Mouse (Mus musculus): Measurements from ENCODE around the gene Timp3. TPM values are rescaled to one million over a fixed set of nuclear protein-coding genes. Genes with fewer than 3 reads are reported as not detected.

Timp3 gene
- total RNA-seq, 2 experiments from 2014 or later, result 53.4 to 70.4 TPM

DNA sequence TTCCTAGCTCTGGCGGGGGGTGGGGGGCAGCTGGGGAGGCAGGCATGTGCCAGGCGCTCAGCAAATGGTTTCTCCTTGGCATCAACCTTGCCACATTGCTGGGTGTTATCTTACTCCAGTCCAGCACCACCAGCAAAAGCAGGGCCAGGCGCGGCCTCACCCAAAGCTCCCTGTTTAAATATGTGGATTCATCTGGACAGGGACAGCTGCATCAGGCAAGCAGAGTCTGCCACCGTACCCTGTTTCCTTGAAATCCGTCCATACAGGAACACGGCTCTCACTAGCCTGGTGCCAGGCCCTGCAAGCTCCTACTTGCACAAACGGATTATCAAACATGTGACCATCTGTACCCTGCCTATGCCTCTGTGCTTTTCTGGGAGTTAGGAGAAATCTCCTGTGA, 21.0 kb downstream of the Timp3 start:
- DNase-seq (ENCODE audit: low spot score in 2 of 2), result no peak
- intact Hi-C loops (cut with DNase I), result no loop called here

DNA sequence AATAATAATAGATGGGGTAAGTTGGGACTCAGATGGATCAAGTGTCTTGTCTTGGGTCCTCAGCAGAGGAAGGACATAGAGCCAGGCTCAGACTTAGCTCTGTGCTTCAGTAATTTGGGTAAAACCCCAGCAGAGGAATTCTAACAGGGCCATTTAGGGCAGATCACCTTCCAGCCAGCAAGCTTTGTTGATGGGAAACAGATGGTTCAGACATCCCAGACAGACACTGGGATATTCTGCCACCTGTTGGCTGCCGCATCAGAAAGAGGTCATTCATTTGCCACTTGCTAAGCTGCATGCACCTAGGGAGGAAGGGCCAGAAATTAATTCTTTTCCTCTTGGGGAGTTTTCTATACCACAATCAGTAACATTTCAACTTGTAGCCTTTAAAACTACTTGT, 21.8 kb downstream of the Timp3 start:
- intact Hi-C loops (cut with DNase I), result no loop called here
- DNase-seq (ENCODE audit: low spot score in 2 of 2), result no peak

DNA sequence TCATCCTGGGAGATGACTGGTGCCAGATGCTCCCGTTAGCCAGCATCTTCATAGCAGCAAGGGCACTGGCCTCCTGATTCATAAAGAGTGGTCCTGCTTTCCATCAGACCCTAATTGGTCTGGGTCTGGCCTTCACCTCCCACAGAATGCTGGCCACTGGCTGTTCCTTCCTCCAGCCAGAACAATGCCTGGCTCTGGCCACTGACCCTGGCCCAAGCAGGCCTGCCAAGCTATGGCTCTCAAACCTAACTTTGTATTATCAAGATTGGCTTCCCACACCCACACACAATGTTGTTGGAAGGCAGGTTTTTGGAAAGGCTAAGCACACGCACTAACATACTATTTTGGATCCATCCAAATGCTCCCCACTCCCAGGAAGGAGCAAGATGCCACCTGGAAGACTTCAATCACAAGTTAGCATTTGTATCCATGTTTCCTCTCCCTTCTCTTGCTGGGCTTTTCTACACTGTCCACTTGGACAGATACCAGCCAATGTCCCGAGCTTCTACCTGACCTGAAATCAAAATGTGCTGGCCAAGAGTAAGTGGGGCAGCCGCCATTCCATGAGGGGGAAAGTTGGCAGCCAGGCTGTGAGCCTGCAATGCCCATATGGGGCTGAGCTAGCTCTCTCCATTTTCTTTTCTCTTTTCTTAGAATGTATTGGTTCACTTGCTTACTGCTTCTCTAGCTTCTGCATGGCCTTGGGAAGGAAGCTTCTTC, 23.3 kb downstream of the Timp3 start:
- intact Hi-C loops (cut with DNase I), result no loop called here
- no peak for DNase-seq (ENCODE audit: low spot score in 2 of 2)

DNA sequence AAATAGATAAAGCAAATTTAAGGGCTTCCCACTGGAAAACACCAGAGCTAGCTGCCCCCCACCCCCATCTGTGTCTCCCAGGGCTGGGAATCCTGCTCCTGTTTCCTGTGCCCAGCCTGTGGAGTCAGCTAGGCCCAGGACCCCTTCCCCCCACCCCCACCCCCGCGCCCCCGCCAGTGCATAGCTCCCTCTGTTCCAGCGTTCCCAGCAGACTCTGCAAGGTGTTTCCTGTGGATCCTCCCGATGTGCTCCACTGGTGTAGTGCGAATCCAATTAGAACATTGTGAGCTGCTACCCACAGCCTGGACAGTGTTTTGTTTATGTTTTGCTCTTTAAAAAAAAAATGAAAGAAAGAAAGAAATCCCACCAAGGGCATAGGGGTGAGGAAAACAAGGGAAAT, 25.1 kb downstream of the Timp3 start:
- DNase-seq (ENCODE audit: low spot score in 2 of 2), result no peak
- intact Hi-C loops (cut with DNase I), result no loop called here

DNA sequence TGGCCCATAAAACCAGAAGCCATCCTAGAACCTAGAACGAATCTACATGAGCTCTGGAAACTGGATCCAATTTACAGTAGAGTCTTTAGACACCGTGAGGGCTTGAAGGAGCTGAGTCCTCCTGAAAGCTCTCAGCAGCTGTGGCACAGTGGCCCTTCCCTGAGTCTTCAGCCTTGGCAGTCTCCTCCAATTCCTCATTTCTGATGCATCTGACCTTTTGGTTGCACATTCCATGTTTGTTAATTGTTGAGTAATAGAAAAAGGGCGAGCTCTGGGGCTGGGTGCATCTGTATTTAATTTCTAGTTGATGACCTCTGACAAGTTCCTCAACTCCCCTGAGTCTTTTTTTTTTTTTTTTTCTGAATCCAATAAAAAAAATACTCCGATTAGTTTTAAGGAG, 28.0 kb downstream of the Timp3 start:
- no peak for DNase-seq (ENCODE audit: low spot score in 2 of 2)
- intact Hi-C loops (cut with DNase I), result no loop called here

DNA sequence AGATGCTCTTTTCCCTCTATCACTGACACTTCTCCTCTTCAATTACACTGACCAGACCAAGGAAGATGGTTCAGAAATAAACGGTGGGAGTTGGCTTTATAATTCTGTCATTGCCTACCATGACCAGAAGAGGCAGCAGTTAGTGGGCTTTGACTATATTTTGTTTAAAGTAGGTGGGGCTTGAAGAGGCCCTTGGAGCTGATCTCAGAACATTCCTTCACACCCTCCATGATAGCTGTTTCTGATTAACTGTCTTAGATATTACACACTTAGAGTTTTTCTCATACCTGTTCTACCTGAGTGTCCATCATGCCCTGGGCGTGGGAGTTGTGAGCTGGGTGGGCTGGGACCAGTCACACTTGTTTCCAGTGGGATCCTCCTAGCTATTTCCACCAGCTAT, 28.5 kb downstream of the Timp3 start:
- no peak for DNase-seq (ENCODE audit: low spot score in 2 of 2)
- intact Hi-C loops (cut with DNase I), result no loop called here

DNA sequence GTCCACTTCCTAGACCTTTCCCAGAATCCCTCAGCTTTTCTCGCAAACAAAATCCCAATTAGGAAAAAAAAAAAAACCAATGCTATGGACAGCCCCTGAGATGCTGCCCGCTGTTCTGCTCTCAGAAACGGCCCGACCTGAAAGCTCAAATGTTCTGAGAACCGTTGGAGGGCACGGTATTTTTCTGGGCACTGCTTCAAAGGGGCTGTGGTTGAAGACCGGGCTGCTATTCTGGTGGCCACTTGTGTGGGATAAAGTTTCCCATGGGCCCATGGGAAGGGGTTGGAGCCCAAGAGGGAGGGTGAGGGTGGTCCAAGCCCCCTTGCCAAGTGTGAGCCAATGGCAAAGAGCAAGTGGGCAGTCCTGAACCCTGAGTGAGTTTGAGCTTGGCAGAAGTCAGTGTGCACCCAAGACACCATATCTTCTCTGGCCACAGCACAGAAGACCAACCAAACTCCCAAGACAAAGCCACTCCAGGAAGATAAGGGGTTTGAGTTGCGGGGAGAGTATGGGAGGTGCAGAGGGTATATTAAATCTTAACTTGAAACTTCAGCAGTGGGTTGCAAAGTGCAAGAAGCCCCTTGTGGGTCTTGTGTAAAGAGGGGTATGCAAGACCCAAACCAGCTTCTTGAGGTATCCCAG, 29.2 kb downstream of the Timp3 start:
- intact Hi-C loops (cut with DNase I), result no loop called here
- DNase-seq (ENCODE audit: low spot score in 2 of 2), result no peak

DNA sequence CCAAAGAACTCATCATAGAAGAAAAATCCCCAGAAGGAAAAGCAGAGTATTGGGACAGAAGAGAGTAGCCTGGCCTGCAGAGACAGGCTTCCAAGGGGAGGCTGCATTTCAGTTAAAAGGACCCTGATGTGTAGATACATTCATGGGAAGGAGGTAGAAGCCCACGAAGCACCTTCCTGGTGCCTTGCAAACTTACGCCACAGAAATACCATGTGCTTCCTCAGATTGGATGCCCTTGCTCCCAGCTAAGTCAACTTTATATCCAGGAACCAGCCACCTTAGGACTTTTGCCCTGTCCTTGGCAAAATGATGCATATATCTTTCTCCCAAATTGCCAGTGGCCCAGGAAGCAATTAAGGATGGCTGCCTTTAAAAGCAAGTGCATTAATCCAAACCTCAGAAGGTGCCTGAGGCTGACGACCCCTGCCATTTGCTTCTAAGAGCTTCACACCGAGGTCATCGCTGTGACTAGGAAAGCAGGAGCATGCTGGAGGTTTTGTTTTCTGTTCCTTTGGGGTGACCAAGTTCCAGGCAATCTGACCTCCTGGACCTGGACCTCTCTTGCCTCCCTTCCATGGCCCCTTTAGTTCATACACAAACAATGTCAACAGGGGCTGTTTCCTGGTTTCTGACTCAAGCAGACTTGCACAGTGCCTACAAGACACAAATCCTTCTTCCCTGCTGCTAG, 31.0 kb downstream of the Timp3 start:
- no peak for DNase-seq (ENCODE audit: low spot score in 2 of 2)
- intact Hi-C loops (cut with DNase I), result no loop called here

DNA sequence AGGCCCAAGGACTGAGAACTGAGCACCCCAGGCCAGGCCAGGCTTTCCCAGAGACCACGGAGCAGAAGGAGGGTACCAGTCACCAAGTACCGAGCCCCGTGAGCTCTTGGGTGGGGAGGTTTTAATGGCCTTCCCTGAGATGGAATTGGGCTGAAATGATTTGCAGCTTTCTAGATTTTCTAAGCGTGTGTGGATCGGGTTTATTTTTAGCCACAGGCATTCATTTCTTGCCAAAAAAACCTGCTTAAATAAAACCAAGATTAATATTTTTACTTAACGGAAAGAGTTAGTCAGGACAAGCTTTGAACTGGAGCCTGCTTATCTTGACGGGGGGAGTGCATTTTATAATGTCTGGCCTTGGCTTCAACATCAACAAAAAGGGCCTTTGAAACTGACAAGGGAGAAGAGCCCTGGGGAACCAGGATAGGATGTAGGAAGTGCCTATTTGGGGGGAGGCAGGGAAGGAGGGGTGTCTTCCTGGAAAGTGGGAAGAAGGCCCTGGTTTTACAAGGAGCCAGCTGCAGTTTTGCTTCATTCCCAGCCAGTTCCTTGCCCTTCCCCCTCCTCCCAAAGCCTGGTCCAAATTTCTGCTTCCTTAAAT, 31.6 kb downstream of the Timp3 start:
- intact Hi-C loops (cut with DNase I), result no loop called here
- no peak for DNase-seq (ENCODE audit: low spot score in 2 of 2)

DNA sequence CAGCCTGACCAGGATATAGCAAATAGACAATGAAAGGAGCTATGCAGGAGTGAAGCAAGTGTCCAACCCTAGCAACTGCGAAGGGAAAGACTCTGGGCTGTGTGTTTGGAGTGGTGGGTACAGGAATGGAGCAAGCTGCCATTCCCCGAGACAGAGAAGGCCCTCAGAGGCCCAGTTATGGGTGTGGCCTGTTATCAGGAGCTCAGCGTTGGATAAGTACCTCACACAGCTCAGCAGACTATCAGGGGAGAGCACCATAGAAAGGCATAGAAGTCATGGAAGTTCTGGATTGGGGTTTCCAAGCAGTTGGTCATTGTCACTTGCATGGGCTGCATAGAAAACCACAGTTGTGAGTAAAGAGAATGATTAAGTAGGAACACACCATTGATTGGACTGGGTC, 32.8 kb downstream of the Timp3 start:
- intact Hi-C loops (cut with DNase I), result no loop called here
- no peak for DNase-seq (ENCODE audit: low spot score in 2 of 2)

DNA sequence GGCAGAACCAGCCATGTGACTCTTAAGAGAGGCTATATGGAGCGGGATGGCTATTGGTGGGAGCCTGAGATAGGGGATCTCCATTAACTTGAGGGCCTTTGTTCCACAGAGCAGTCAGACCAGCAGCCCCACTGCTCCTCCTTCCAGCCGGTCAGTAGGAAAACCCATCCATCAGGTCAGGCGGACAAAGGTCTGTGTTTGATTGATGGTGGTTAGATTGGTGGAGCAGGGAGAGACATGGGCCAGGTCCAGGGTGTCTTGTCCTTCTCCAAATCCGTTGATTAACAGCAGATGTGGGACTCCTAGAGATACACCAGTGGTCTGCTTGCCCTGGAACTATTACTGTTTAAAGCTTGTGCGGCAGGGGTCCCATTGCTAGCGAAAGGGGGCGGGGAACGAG, 34.4 kb downstream of the Timp3 start:
- intact Hi-C loops (cut with DNase I), result no loop called here
- DNase-seq (ENCODE audit: low spot score in 2 of 2), result no peak

DNA sequence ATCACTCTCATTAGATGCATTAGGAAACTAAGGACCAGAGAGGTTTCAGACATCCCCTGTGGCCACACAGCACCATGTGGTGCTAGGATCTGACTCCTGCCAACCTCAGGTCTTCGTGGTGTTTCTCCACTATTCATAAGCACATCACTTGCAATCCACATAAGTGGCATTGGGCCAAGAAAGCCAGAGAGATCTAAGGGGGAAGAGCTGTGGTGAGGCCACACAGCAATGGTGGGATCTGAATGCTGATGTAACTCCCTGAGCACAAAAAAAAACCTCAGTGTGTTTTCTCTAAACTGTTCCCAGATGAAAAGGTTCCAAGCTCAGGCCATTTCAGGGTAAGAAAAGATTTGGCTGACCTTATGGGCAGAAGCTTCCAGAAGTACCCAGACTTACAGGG, 36.3 kb downstream of the Timp3 start:
- intact Hi-C loops (cut with DNase I), result no loop called here
- no peak for DNase-seq (ENCODE audit: low spot score in 2 of 2)

DNA sequence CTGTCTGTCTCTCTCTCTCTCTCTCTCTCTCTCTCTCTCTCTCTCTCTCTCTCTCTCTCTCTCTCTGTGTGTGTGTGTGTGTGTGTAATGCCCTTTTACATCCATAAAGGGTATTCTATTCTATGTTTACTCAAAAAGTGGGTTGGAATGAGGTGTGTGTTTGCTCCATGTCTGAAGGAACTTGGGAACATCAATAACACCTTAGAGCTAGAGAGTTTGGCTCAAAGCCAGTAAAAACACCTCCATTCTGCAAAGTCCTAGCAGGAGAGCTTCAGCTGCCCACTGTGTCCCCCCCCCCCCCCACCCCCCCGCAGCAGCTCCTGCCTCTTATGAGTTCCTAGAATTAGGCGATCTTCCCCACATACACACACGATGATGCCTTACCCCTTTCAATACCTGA, 37.1 kb downstream of the Timp3 start:
- intact Hi-C loops (cut with DNase I), result no loop called here
- DNase-seq (ENCODE audit: low spot score in 2 of 2), result no peak

DNA sequence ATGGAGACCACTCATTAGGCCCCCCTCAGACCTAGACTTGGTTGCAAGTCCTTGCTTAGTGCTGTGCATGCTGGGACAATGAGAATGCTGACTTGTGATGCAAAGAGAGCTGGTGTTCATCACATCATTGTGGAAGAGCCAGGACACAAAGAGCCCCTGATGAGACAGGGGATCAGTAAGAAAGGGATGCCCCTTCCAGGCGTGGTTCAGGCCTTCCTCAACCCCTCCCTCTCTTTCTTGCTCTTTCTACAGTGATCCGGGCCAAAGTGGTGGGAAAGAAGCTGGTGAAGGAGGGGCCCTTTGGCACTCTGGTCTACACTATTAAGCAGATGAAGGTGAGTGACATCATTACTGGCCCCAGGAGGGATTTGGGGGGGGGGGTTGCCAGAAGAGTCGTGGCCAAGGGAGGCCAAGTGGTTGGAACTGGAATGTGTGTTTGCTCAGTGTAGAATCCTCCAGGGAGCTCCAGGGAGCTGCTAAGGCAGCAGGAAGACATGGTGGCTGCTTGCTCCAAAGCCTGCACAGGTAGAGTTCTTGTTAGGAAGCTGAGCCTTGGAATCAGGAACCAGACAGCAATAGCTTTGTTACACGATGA, 38.0 kb downstream of the Timp3 start:
- intact Hi-C loops (cut with DNase I), result no loop called here
- no peak for DNase-seq (ENCODE audit: low spot score in 2 of 2)

DNA sequence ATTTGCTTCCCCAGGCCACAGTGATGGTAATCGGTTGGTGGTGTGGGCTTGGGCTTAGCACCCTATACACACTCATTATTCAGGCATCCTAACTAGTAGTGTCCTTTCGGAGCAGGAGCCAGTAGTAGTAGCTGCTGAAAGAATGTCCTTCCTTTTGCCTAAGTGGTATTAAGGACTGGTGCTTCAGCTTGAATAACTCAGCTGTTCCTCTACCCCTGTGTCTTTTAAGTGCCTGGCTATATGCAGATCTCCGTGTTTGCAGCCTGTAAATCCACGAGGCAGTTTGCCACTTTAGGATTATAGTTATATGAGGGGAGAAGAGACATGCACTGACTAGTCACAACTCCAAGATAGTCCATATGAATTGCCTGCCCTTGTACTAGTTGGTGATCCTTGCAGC, 38.9 kb downstream of the Timp3 start:
- intact Hi-C loops (cut with DNase I), result no loop called here

DNA sequence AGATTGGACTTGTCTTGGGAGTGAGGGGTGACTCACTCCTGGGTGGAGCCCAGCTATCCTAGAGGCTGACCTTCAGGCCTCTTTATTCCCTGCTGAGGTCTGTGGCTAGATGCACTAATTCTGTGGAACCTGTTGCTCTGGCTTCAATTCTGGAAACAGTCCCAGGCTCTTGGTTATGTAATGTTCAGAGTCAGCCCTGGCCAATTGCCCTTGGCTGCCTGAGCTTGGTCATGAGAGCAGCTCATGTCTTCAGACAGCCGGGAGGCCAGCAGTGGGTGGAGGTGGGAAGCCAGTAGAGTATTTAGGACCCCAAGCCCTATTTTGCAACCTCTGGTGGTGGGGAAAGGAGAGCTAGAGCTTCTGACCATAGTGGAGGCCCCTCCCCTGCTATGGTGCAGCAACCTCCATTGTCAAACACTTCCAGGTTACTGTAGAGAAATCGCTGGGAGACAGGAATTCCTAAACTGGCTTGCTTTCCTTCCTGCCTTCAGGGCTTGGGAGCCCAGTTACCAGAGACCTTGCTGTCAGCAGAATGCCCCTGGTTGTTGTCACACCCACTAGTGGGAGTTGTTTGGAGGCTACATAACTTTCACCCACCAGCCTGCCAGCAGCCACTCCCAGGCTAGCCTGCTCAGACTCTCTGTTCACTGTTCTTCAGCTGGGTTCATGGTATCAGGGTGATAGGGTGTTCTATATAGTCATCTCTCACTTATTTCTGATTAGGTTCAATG, 39.6 kb downstream of the Timp3 start:
- peak; percentile 60 to 73 for DNase-seq (ENCODE audit: low spot score in 2 of 2)
- intact Hi-C loops (cut with DNase I), result loop anchor here (5.0 kb wide), 1 partner anchor 38 kb away; the partner anchor contains the start of gene Timp3

More for the DNA sequence above, 38.9 kb downstream of the Timp3 start:
- DNase-seq (ENCODE audit: low spot score in 2 of 2), result no peak

DNA sequence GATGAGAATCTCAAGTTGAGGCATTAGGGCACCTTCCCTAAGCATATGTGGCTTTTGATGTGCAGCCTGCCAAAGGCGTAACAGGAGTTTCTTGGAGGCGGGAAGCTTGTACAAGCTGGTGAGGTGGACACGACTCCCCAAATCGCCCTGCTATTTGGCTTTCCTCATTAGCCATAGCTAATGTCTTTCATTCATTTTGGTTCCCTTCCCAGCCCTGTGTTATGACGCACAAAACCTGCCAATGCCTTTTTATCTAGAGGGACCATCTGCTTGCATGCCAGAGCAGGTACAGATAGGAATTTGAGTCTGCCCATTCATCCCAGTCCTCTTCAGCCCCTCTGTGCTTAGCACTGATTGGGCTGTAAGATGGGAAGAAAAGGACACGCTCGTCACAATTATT, 40.2 kb downstream of the Timp3 start:
- DNase-seq (ENCODE audit: low spot score in 2 of 2), result no peak
- intact Hi-C loops (cut with DNase I), result loop anchor here (5.0 kb wide), 1 partner anchor 38 kb away; the partner anchor contains the start of gene Timp3

DNA sequence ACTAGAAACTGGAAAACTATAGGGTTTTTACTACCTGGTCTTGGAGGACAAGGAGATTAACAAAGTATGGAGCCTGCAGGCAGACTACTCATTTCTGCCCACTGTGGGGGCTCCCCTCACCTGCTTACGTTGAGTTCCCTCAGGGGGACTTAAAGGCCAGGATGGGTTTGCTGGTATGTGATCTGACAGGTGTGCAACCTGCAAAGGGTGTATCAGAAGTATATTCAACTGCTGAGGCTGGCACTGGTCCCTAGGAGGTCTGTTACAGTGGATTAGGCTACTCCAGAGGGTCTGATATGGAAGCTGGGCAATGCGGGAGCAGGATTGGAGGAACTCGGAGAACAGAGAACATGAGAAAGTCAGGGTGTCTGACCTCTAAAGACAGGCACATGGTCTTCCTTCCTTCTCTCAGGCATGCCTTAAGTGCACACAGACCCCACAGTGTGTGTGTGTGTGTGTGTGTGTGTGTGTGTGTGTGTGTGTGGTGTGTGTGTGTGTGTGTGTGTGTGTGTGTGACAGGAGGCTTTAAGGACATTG, 40.9 kb downstream of the Timp3 start:
- intact Hi-C loops (cut with DNase I), result loop anchor here (5.0 kb wide), 1 partner anchor 39 kb away; the partner anchor contains the start of gene Timp3
- DNase-seq (ENCODE audit: low spot score in 2 of 2), result no peak

DNA sequence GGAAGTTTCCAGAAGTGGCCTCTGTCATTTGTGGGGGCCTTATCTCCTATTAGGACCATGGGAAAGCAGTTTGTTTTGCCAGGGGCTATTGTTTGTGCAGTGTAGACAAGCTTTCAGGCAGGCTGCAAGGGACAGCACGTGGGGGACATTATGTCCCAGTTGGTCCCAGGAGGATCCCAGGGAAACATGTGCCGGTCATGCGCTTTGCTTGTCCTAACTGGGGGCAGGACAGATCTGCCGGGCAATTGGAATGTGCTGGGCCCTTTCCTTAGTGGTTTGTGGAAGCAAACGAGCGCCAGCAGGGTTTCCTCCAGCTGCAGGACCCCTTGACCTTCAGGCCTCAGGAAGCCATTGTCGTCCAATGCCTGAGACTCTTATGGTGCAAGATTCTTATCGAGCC, 41.4 kb downstream of the Timp3 start:
- no peak for DNase-seq (ENCODE audit: low spot score in 2 of 2)
- intact Hi-C loops (cut with DNase I), result loop anchor here (5.0 kb wide), 1 partner anchor 39 kb away; the partner anchor contains the start of gene Timp3
